Mouse (Mus musculus): ENCODE results near the gene Chid1. TPM values are rescaled to one million over a fixed set of nuclear protein-coding genes. Genes with fewer than 3 reads are reported as not detected.

Gene Chid1
- polyA plus RNA-seq, 1 experiment from 2014 or later = 27.2 TPM

DNA sequence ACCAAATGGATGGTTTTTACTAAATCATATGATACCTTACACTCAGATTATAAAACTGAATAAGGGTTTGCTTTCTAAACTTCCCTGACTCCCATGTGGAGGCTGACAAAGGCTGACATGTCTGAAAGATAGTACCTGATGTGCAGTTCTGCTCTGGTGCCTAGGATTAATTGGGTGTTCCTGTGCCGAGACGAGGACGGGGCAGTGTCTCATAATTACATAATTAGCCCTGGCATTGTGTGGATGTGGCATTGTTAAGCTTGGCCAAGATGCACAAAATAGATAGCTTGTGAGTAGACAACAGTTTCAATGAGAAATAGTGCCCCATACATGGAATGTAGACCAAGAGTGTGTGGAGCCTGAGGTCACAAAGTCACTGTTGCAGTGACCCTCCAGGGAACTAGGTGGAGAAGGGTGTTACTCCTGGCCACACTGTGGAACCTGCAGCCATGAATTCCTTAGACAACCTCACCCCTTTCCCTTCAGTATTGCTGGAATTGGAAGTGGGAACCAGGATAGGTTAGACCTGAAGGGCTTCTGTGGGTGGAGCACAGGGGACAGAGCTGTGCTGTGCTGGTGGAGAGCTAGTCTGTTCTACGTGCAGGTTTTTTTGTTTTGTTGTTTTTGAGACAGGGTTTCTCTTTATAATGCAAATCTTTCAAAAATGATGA lies 31.1 kb upstream of the Chid1 start:
- ATAC-seq (replicated peaks; ENCODE audit: insufficient number of reproducible peaks, insufficient read depth, low FRiP score, low read depth) = no peak
- H3K27ac ChIP-seq = no peak overlapping the region
- no peak overlapping the region for H3K4me3 ChIP-seq
- WGBS = 86% methylated on average over 4 of the region's 4 CpGs
- H3K36me3 ChIP-seq = no peaks in the 10 kb centered on the region
- peaks cover 10% of the 10 kb centered on the region for H3K4me1 ChIP-seq (replicated peaks)
- no peak overlapping the region for H3K4me2 ChIP-seq
- H3K27me3 ChIP-seq = no peaks in the 10 kb centered on the region
- no peak overlapping the region for H3K9ac ChIP-seq
- H3K9me3 ChIP-seq (replicated peaks) = no peaks in the 10 kb centered on the region

DNA sequence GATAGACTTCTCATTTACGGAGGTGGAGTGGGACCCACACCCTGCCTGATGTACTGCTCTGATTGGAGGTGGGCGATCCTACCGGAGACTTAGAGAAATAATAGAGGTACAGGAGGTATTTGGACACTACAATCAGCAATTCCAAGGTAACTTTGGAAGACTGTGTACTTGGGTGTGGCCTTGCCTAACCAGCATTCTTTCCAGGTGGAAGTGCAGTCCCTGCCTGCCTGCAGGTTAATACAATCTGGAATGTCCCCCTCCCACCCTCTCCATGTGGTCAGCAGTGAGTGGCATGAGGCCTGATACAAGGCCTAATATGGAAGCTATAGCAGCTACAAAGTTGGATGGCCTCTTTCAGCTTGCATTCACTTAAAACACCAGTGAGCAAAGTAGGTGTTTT lies 30.3 kb upstream of the Chid1 start:
- no peak for ATAC-seq (replicated peaks; ENCODE audit: insufficient number of reproducible peaks, insufficient read depth, low FRiP score, low read depth)
- Histone ChIP-seq H3K27ac (no peak overlapping the region), H3K9me3 (replicated peaks) (no peaks in the 10 kb centered on the region), H3K4me3 (no peak overlapping the region), H3K9ac (no peak overlapping the region), H3K36me3 (no peaks in the 10 kb centered on the region), H3K4me2 (no peak overlapping the region), H3K4me1 (replicated peaks) (peaks cover 10% of the 10 kb centered on the region), H3K27me3 (no peaks in the 10 kb centered on the region)
- WGBS = 87% methylated on average over 3 of the region's 3 CpGs

DNA sequence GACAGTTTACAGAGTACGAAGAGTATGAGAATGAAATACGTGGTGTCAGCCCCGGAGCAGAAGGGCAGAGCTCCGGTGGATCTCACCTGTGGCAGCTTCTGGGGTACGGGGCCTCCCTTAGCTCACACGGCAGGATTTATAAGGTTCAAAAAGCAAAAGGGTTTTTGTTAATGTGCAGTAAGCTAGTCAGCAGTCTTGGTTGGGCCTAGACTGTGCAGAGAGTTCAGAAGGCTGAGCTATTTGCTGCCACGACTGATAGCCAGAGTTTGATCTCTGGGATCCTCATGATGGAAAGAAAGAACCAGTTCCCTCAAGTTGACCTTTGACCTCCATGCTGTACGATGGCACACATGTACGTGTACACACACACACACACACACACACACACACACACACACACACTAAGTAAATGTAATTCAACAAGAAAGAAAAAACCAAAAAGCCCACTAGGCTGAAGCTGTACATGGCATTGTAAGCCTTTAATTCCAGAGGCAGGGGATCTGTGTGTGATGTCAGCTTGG lies 29.7 kb upstream of the Chid1 start:
- no peak overlapping the region for H3K4me2 ChIP-seq
- no peak overlapping the region for H3K27ac ChIP-seq
- no peaks in the 10 kb centered on the region for H3K9me3 ChIP-seq (replicated peaks)
- no peak overlapping the region for H3K4me3 ChIP-seq
- peaks cover 16% of the 10 kb centered on the region for H3K4me1 ChIP-seq (replicated peaks)
- 82% methylated on average over 9 of the region's 9 CpGs for WGBS
- no peaks in the 10 kb centered on the region for H3K36me3 ChIP-seq
- no peaks in the 10 kb centered on the region for H3K27me3 ChIP-seq
- H3K9ac ChIP-seq = no peak overlapping the region
- ATAC-seq (replicated peaks; ENCODE audit: insufficient number of reproducible peaks, insufficient read depth, low FRiP score, low read depth) = no peak

DNA sequence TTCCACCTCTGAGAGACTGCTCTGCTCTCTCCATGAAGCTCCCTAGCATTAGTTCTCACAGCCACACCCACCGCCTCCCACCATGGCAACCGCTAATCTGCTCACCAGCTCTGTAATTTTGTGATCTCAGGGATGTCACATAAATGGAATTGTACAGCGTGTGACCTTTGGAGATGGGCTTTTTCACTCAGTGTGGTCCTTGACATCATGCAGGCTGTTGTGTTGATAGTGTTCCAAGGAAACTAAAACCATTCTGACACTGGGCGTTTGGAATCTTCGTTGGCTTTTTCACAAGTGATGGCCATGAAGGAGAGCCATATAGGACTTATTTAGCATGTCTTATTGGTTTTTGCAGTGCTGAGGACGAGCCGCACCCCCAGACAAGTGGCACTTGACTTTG lies 26.9 kb upstream of the Chid1 start:
- ATAC-seq (replicated peaks; ENCODE audit: insufficient number of reproducible peaks, insufficient read depth, low FRiP score, low read depth) = no peak
- Histone ChIP-seq H3K4me3 (no peak overlapping the region), H3K4me1 (replicated peaks) (peaks cover 27% of the 10 kb centered on the region), H3K36me3 (no peaks in the 10 kb centered on the region), H3K27ac (no peak overlapping the region), H3K9ac (no peak overlapping the region), H3K27me3 (no peaks in the 10 kb centered on the region), H3K9me3 (replicated peaks) (no peaks in the 10 kb centered on the region), H3K4me2 (no peak overlapping the region)
- 72% methylated on average over 7 of the region's 7 CpGs for WGBS

DNA sequence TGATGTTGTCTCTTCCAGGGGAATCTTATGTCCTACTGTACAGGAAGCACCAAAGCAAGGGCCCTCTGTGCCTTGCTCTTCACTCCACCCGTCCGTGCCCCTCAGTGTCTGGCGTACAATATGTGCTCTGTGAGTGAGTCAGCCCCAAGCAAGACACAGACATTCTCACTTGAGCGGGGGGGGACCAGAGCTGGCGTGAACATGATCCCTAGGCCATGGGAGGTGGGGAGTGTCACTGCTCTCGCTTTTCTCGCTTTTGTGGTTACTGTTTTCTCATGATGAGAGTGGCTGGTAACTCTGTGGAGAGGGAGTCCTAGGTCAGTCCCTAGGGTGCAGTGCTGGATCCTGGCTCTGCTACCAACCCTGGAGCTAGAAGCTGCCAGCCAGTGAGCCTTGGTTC lies 24.9 kb upstream of the Chid1 start:
- Histone ChIP-seq H3K4me1 (replicated peaks) (peaks cover 28% of the 10 kb centered on the region), H3K4me2 (peak overlapping the region; percentile 6; the same call in 1 of the 2 replicates), H3K9ac (no peak overlapping the region), H3K9me3 (replicated peaks) (no peaks in the 10 kb centered on the region), H3K27me3 (no peaks in the 10 kb centered on the region), H3K36me3 (no peaks in the 10 kb centered on the region), H3K27ac (peak overlapping the region; percentile 24; the same call in 1 of the 2 replicates), H3K4me3 (no peak overlapping the region)
- 62% methylated on average over 7 of the region's 7 CpGs for WGBS
- ATAC-seq (replicated peaks; ENCODE audit: insufficient number of reproducible peaks, insufficient read depth, low FRiP score, low read depth) = no peak

DNA sequence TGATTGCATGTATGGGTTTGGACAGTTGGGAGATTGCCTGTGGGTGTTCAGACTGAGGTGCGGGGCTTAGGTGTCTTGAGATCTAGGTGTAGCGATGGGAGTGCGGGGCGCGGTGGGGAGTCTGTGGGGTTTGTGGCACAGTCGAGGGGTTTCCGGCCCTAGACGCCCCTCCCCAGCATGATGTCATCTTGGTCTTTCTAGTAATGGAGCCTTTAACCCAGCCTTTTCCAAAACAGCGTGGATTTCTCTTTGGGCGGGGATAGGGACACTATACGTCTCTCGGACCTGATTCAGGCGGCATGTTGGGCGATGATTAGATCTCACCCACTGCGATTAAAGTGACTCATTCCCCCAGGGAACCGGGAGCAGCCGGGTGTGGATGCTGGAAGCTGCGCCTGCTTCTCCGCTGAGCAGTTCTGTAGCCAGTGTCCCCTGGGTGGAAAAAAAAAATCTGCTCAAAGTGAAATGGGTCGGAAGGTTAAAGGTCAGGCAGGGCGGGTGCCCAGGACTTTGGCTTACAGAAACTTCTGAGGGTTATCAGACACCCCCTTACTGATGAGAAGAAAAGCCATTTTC lies 23.3 kb upstream of the Chid1 start:
- Histone ChIP-seq H3K4me1 (replicated peaks) (peaks cover 32% of the 10 kb centered on the region), H3K9me3 (replicated peaks) (no peaks in the 10 kb centered on the region), H3K27me3 (no peaks in the 10 kb centered on the region), H3K27ac (peak overlapping the region; percentile 86), H3K4me3 (peak overlapping the region; percentile 99), H3K4me2 (peak overlapping the region; percentile 86), H3K36me3 (no peaks in the 10 kb centered on the region), H3K9ac (peak overlapping the region; percentile 99)
- 0 out of 2 replicates have a peak, but pooled peaks have one; percentile 3 for ATAC-seq (replicated peaks; ENCODE audit: insufficient number of reproducible peaks, insufficient read depth, low FRiP score, low read depth)
- 1% methylated on average over 21 of the region's 21 CpGs for WGBS

DNA sequence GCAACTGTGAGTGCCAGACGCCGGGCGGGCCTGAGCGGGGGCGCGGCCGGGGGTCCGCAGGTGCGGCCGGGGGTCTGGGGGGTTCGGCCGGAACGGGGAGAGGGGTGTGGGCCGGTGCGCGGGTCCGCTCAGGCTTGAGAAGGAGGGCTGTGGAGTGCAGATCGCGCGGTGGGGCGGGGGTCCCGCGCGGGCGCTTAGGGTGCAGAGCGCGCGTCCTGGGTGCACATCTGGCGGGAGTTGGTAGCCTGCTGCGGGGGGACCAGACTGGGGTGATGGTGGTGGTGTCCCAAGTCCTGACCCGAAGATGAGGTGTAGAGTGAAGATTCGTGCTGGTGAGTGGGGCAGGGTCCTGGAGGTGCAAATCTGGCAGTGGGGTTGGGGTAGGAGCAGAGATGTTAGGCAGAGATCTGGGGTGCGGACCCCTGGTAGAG lies 22.8 kb upstream of the Chid1 start:
- Histone ChIP-seq H3K9me3 (replicated peaks) (no peaks in the 10 kb centered on the region), H3K27me3 (no peaks in the 10 kb centered on the region), H3K4me1 (replicated peaks) (peaks cover 32% of the 10 kb centered on the region), H3K4me3 (peak overlapping the region; percentile 99), H3K4me2 (peak overlapping the region; percentile 86), H3K36me3 (no peaks in the 10 kb centered on the region), H3K27ac (peak overlapping the region; percentile 86), H3K9ac (peak overlapping the region; percentile 99)
- ATAC-seq (replicated peaks; ENCODE audit: insufficient number of reproducible peaks, insufficient read depth, low FRiP score, low read depth) = peak; percentile 20
- WGBS = under 1% methylated on average over 33 of the region's 33 CpGs

DNA sequence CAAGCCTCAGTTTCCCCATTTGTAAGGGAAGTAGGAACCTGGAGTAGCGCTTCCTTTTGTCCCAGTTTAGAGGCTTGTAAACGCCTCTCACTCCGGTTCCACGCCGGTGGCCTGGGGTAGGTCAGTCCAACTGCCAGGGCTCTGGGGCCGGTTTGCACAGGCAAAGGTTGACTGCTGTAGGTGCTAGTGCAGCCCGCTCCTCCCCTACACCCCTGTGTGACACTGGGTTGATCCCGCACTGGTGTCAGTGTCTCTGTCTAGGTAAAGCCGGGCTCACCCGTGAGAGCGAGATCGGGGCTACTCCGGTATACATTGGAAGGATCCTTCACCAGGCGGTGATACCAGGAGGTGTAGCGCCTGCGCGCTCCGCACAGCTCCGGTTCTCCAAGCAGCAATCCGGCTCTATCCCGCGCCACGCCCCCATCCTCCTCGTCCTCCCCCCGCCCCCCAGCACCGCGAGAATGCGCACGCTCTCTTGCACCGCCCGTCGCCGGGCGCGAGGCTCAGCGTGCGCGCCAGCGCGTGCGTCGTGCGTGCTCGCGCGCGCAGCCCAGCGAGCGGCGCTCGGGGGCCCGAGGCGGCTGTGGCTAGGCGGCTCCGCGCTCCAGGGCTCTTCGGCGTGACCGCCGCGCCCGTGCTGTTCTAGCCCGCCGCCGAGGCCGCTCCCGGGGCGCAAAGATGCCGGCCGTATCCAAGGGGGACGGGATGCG lies 22.2 kb upstream of the Chid1 start, which contains the start of gene Ap2a2:
Gene Ap2a2 (plus strand): TSS at position 492 of the 710 bp plus-strand sequence.
- peak; percentile 94 for ATAC-seq (replicated peaks; ENCODE audit: insufficient number of reproducible peaks, insufficient read depth, low FRiP score, low read depth)
- Histone ChIP-seq H3K27me3 (no peaks in the 10 kb centered on the region), H3K9ac (peak within 1 kb of the TSS; percentile 99), H3K27ac (peak within 1 kb of the TSS; percentile 86), H3K4me1 (replicated peaks) (peaks cover 32% of the 10 kb centered on the region), H3K9me3 (replicated peaks) (no peaks in the 10 kb centered on the region), H3K4me2 (peak within 1 kb of the TSS; percentile 86), H3K4me3 (peak within 1 kb of the TSS; percentile 99), H3K36me3 (no peaks in the 10 kb centered on the region)
- WGBS = under 1% methylated on average over 70 of the region's 72 CpGs

DNA sequence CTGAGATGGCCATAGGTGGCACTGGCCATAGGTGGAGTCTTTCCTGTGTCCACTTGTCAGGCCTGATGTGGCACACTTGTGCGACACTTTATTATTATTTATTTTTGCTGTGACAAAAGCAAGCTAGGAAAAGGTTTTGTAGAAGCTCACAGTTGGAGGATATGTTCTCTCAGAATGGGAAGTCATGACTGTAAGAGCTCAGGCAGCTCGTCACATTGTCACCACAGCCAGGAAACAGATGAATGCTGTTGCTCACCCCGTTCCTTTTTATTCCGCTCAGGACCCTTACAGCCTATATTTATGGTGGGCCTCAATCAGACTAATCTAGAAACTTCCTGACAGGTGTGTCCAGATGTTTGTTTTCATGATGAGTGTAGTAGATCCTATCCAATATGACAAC lies 20.8 kb upstream of the Chid1 start:
- WGBS = 71% methylated on average over 4 of the region's 4 CpGs
- no peak overlapping the region for H3K27ac ChIP-seq
- no peaks in the 10 kb centered on the region for H3K27me3 ChIP-seq
- H3K4me3 ChIP-seq = no peak overlapping the region
- no peaks in the 10 kb centered on the region for H3K9me3 ChIP-seq (replicated peaks)
- H3K36me3 ChIP-seq = no peaks in the 10 kb centered on the region
- peaks cover 28% of the 10 kb centered on the region for H3K4me1 ChIP-seq (replicated peaks)
- no peak overlapping the region for H3K4me2 ChIP-seq
- no peak for ATAC-seq (replicated peaks; ENCODE audit: insufficient number of reproducible peaks, insufficient read depth, low FRiP score, low read depth)
- no peak overlapping the region for H3K9ac ChIP-seq

DNA sequence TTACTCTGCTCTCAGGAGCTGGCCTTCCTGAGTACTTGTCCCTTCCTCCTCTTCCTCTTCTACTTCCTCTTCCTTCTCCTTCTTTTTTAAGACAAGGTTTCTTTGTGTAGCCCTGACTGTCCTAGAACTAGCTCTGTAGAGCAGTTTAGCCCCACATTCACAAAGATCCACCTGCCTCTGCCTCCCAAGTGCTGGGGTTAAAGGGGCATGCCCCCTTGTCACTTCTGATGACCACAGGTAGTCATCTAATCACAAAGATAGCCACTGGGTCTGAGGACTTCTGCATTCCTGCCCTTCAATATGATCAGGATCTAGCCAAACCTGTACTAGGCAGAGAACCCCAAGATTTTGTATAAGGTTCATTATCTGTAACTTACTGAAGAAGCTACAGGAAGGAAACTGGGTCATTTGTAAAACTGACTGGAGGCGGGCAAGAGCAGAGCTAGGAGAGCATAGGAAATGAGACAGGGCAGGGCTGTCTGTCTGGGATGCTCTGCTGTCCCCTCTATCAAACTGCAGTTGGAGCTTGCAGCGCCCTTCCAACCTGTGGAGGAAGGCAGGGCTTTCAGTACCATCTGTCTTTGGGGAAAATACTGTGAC lies 20.2 kb upstream of the Chid1 start:
- Histone ChIP-seq H3K27ac (no peak overlapping the region), H3K9me3 (replicated peaks) (no peaks in the 10 kb centered on the region), H3K4me3 (no peak overlapping the region), H3K9ac (no peak overlapping the region), H3K4me2 (no peak overlapping the region), H3K36me3 (no peaks in the 10 kb centered on the region), H3K4me1 (replicated peaks) (peaks cover 27% of the 10 kb centered on the region), H3K27me3 (no peaks in the 10 kb centered on the region)
- no peak for ATAC-seq (replicated peaks; ENCODE audit: insufficient number of reproducible peaks, insufficient read depth, low FRiP score, low read depth)
- WGBS = 65% methylated on average over 2 of the region's 2 CpGs

DNA sequence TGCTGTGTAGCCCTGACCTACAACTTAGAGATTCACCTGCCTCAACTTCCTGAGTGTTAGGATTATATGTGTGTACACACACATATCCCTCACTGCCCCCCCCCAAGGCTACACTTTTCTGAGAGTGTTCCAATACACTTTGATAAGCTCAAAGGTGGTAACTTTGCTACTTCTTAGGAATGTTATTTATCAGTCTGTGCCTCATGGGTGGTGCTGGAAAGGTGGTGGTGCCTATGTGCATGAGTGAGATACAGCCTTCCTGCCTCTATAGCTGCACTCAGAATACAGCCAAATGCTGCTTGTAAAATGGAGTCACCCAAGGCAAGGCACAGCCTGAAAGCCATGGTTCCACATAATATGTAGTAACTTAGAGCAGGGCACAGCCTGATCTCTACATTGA lies 19.3 kb upstream of the Chid1 start:
- Histone ChIP-seq H3K9me3 (replicated peaks) (no peaks in the 10 kb centered on the region), H3K4me3 (no peak overlapping the region), H3K4me2 (no peak overlapping the region), H3K27ac (no peak overlapping the region), H3K36me3 (no peaks in the 10 kb centered on the region), H3K4me1 (replicated peaks) (peaks cover 18% of the 10 kb centered on the region), H3K9ac (no peak overlapping the region), H3K27me3 (no peaks in the 10 kb centered on the region)
- ATAC-seq (replicated peaks; ENCODE audit: insufficient number of reproducible peaks, insufficient read depth, low FRiP score, low read depth) = no peak

Data from heart, embryonic 15.5 days (tissue).